Mouse (Mus musculus) brain, embryonic 14.5 days (tissue): ENCODE results near the gene Lat.

Experiments
- CTCF ChIP-seq: fragments of 200-500 bp; IDR thresholded peaks from 2 replicates; pipeline ENCODE4 v1.5.1; 2012; ENCODE audit warnings: inconsistent platforms, mild to moderate bottlenecking, moderate library complexity, borderline replicate concordance; ENCODE audit not compliant: insufficient read depth, insufficient read length; ENCODE audit errors: extremely low read depth
- POLR2A ChIP-seq: fragments of 200-500 bp; IDR thresholded peaks from 2 replicates; pipeline ENCODE4 v1.6.1; 2012; ENCODE audit warnings: mild to moderate bottlenecking, inconsistent platforms, borderline replicate concordance; ENCODE audit not compliant: poor library complexity, insufficient read depth, insufficient read length, severe bottlenecking; ENCODE audit errors: extremely low read depth

DNA sequence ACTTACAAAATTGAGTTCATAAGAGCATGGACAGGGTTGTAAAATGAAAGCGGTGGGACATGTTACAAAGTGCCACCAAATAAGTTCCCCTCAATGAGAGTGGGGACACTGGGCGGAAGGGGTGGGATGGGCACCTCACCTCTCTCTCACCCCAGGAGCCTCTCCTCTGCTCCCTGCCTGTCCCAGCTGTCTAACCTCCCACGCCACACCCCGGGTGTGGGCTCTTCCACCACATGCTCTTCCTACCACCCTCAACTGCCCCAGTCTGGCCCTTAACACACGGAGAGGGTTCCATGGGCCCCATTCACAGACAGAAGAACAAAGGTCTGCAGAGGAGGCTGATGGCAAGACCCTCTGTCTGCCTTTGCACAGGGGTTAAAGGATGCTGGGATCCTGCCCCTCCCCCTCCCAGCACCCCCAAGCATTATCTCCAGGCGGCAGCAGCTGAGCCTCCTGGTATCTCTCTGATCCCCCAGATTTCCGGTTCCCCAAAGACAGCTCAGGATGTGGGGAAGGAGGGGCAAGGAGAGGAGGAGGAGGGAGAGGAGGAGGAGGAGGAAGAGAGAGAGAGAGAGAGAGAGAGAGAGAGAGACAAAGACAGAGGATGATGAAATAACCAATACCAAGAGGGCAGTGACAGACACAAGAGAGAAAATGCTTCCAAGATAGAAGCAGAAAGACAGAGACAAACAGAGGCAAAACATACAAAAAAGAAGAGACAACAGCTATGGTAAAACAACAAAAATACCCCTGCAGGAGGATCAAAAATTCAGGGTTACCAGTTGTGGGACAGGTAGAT is 12.4 kb downstream of the Lat start:
- TF ChIP-seq CTCF, result no peak
- no peak for TF ChIP-seq POLR2A
